Mouse (Mus musculus) limb, embryonic 15.5 days (tissue): ENCODE results near the gene Bhlhe40. TPM values are rescaled to one million over a fixed set of nuclear protein-coding genes. Genes with fewer than 3 reads are reported as not detected.
A peak's percentile ranks its signal among the peaks of the same experiment; 100 is the strongest.

ENCODE experiments used
- ATAC-seq: fragments of 200-750 bp; cut with Nextera tagmentation; 2 replicates; pipeline ENCODE4 v1.8.0; 2017; ENCODE audit warnings: low read depth, moderate TSS enrichment; ENCODE audit not compliant: insufficient number of reproducible peaks, low FRiP score, low TSS enrichment
- H3K27ac ChIP-seq: fragments of 300-500 bp; sonication (generic); 2 replicates; pipeline ENCODE4 v1.5.1; 2015; ENCODE audit warnings: moderate library complexity, mild to moderate bottlenecking, inconsistent platforms
- H3K27me3 ChIP-seq: fragments of 300-500 bp; sonication (generic); 2 replicates; pipeline ENCODE4 v1.6.1; 2015; ENCODE audit warnings: inconsistent platforms
- H3K36me3 ChIP-seq: fragments of 300-500 bp; sonication (generic); 2 replicates; pipeline ENCODE4 v1.6.1; 2015; ENCODE audit warnings: inconsistent platforms
- H3K4me1 ChIP-seq: fragments of 300-500 bp; sonication (generic); 2 replicates; pipeline ENCODE4 v1.6.1; 2015; ENCODE audit warnings: inconsistent platforms
- H3K4me2 ChIP-seq: fragments of 300-500 bp; sonication (generic); 2 replicates; pipeline ENCODE4 v1.6.1; 2015; ENCODE audit warnings: mild to moderate bottlenecking, inconsistent platforms
- H3K4me3 ChIP-seq: fragments of 300-500 bp; sonication (generic); 2 replicates; pipeline ENCODE4 v1.5.1; 2015; ENCODE audit warnings: mild to moderate bottlenecking, inconsistent platforms
- H3K9ac ChIP-seq: fragments of 300-500 bp; sonication (generic); 2 replicates; pipeline ENCODE4 v1.6.1; 2015; ENCODE audit warnings: inconsistent platforms
- H3K9me3 ChIP-seq: fragments of 300-500 bp; sonication (generic); 2 replicates; pipeline ENCODE4 v1.6.1; 2016; ENCODE audit warnings: inconsistent platforms
- WGBS: fragments of 180-500 bp; shearing (Covaris S2); methylation state at CpG from one replicate; pipeline ENCODE4 v1.1.7; 2015; 5-methylcytosine and 5-hydroxymethylcytosine counted together
- polyA plus RNA-seq: library from polyadenylated mRNA; unstranded; fragments of >200 nt; fragmentation: Nextera tagmentation; extraction: Ambion mirVana; gene quantifications from 2 replicates; pipeline ENCODE4 v1.2.1, GENCODE M21; 2015

Gene Bhlhe40
- polyA plus RNA-seq, 1 experiment from 2014 or later: 44.5 TPM

- no peaks in the 10 kb centered on the region for H3K36me3 ChIP-seq
- no peaks in the 10 kb centered on the region for H3K9me3 ChIP-seq
- H3K27me3 ChIP-seq: peaks cover 7% of the 10 kb centered on the region; the same call in 1 of the 2 replicates
- peak overlapping the region; percentile 73 for H3K4me2 ChIP-seq
- H3K9ac ChIP-seq: no peak overlapping the region
- H3K27ac ChIP-seq: no peak overlapping the region; the same call in 1 of the 2 replicates
- H3K4me1 ChIP-seq: peaks cover 14% of the 10 kb centered on the region
- H3K4me3 ChIP-seq: peak overlapping the region; percentile 34
- peak; percentile 73 for ATAC-seq
- WGBS: under 1% methylated on average over 29 of the region's 29 CpGs
These were observed 49.2 kb downstream of the Bhlhe40 start for GRCm38 (mm10) chr6:108709471-108710231.

GRCm38 (mm10) chr6:108710667-108711066 is 50.2 kb downstream of the Bhlhe40 start:
- no peak overlapping the region for H3K27ac ChIP-seq
- peaks cover 7% of the 10 kb centered on the region; the same call in 1 of the 2 replicates for H3K27me3 ChIP-seq
- no peaks in the 10 kb centered on the region for H3K36me3 ChIP-seq
- H3K9ac ChIP-seq: no peak overlapping the region
- 72% methylated on average over 3 of the region's 3 CpGs for WGBS
- H3K4me3 ChIP-seq: no peak overlapping the region
- no peak for ATAC-seq
- H3K4me1 ChIP-seq: peaks cover 14% of the 10 kb centered on the region
- no peak overlapping the region for H3K4me2 ChIP-seq
- no peaks in the 10 kb centered on the region for H3K9me3 ChIP-seq

GRCm38 (mm10) chr6:108711192-108711964 is 50.9 kb downstream of the Bhlhe40 start:
- H3K9ac ChIP-seq: no peak overlapping the region

GRCm38 (mm10) chr6:108712148-108712547 is 51.7 kb downstream of the Bhlhe40 start:
- Histone ChIP-seq H3K27ac (no peak overlapping the region), H3K4me3 (no peak overlapping the region), H3K27me3 (peaks cover 7% of the 10 kb centered on the region; the same call in 1 of the 2 replicates), H3K4me2 (no peak overlapping the region), H3K36me3 (no peaks in the 10 kb centered on the region), H3K9ac (no peak overlapping the region), H3K4me1 (peaks cover 14% of the 10 kb centered on the region), H3K9me3 (no peaks in the 10 kb centered on the region)
- no peak for ATAC-seq

More at GRCm38 (mm10) chr6:108711192-108711964, 50.9 kb downstream of the Bhlhe40 start:
- H3K4me1 ChIP-seq: peaks cover 14% of the 10 kb centered on the region
- ATAC-seq: no peak
- H3K9me3 ChIP-seq: no peaks in the 10 kb centered on the region
- H3K27me3 ChIP-seq: peaks cover 7% of the 10 kb centered on the region; the same call in 1 of the 2 replicates
- H3K36me3 ChIP-seq: no peaks in the 10 kb centered on the region
- WGBS: 68% methylated on average over 4 of the region's 4 CpGs
- no peak overlapping the region for H3K27ac ChIP-seq
- no peak overlapping the region for H3K4me2 ChIP-seq
- no peak overlapping the region for H3K4me3 ChIP-seq

GRCm38 (mm10) chr6:108713175-108713974 is 52.9 kb downstream of the Bhlhe40 start:
- no peak overlapping the region for H3K4me3 ChIP-seq
- H3K27me3 ChIP-seq: peaks cover 7% of the 10 kb centered on the region; the same call in 1 of the 2 replicates
- 50% methylated on average over 7 of the region's 7 CpGs for WGBS
- no peak overlapping the region for H3K4me2 ChIP-seq
- no peaks in the 10 kb centered on the region for H3K36me3 ChIP-seq
- H3K27ac ChIP-seq: no peak overlapping the region
- no peak overlapping the region for H3K9ac ChIP-seq
- peaks cover 14% of the 10 kb centered on the region for H3K4me1 ChIP-seq
- no peaks in the 10 kb centered on the region for H3K9me3 ChIP-seq
- ATAC-seq: no peak

Other genes starting within 250 kb of the Bhlhe40 start
- 79.3 and 85.7 TPM in 2 replicates for gene Arl8b, start 122.5 kb downstream of the Bhlhe40 start, polyA plus RNA-seq
- gene Edem1, start 168.0 kb downstream of the Bhlhe40 start, polyA plus RNA-seq: 14.4 and 19.5 TPM in 2 replicates